Mouse (Mus musculus): Measurements from ENCODE around the gene Pphln1. TPM values are rescaled to one million over a fixed set of nuclear protein-coding genes. Genes with fewer than 3 reads are reported as not detected.

Pphln1 gene
- polyA plus RNA-seq, 1 experiment from 2014 or later, result 43.9 TPM

GRCm38 (mm10) chr15:93515316-93515715 lies 117.2 kb downstream of the Pphln1 start:
- H3K4me2 ChIP-seq, result no peak overlapping the region
- ATAC-seq (ENCODE audit: insufficient read depth) (no peak), DNase-seq (no peak)
- 71% methylated on average over 9 of the region's 9 CpGs for WGBS
- 0 out of 2 replicates have a peak, but pooled peaks cover 2% of the 10 kb centered on the region for H3K36me3 ChIP-seq (ENCODE audit: insufficient read depth)
- H3K27ac ChIP-seq (ENCODE audit: low read depth), result no peak overlapping the region
- no peak for TF ChIP-seq CTCF (IDR thresholded peaks at IDR 0.05; ENCODE audit: low read depth)
- H3K4me1 ChIP-seq (ENCODE audit: insufficient read depth), result peaks cover 11% of the 10 kb centered on the region; the same call in 1 of the 2 replicates
- H3K27me3 ChIP-seq (ENCODE audit: insufficient read depth, low read length), result no peaks in the 10 kb centered on the region
- no peak overlapping the region for H3K4me3 ChIP-seq (ENCODE audit: low read depth, low read length)
- H3K9ac ChIP-seq, result no peak overlapping the region
- no peaks in the 10 kb centered on the region for H3K9me3 ChIP-seq (ENCODE audit: low read depth, low read length)

GRCm38 (mm10) chr15:93517022-93517565 lies 118.9 kb downstream of the Pphln1 start:
- 68% methylated on average over 11 of the region's 11 CpGs for WGBS
- ATAC-seq (ENCODE audit: insufficient read depth) (no peak), DNase-seq (peak; percentile 53)
- Histone ChIP-seq H3K9ac (no peak overlapping the region), H3K4me3 (ENCODE audit: low read depth, low read length) (peak overlapping the region; percentile 73; the same call in 1 of the 2 replicates), H3K27ac (ENCODE audit: low read depth) (no peak overlapping the region), H3K4me1 (ENCODE audit: insufficient read depth) (peaks cover 20% of the 10 kb centered on the region), H3K9me3 (ENCODE audit: low read depth, low read length) (no peaks in the 10 kb centered on the region), H3K27me3 (ENCODE audit: insufficient read depth, low read length) (no peaks in the 10 kb centered on the region), H3K36me3 (ENCODE audit: insufficient read depth) (0 out of 2 replicates have a peak, but pooled peaks cover 2% of the 10 kb centered on the region), H3K4me2 (peak overlapping the region; percentile 94)
- TF ChIP-seq CTCF (IDR thresholded peaks at IDR 0.05; ENCODE audit: low read depth), result no peak

DNA sequence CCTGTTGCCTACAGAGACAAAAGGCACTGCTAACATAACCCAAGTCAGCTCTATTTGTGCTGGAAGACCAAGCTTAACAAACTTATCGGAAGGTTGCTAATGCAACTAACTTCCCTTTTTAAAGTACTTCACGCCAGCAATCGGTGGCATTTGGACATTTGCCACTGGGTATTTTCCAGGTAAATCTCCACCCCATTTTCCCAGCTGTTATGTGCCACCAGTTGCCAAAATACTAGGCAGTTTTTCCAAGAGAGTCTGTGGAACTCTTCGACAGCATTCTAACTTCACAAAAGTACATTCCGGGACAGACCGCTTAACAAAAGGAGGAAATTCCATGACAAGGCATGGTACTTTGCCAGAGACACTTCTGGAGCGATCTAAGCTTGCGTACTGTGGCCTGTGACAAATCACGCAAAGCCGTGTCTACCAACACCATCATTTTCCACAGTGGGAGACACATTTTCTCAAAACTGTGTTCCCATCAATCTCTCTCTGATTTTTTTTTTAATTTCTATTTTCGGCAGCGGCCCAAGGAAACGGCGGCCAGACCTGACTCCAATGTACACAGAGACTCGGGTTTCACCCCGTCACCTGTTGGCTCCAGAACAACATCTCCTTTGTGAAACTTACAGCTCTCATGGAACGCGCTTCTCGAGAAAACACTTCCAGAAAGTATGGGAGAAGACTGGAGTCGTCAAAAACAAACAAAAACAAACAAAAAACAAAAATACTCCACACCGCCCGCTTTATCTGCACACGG lies 120.2 kb downstream of the Pphln1 start:
- no peaks in the 10 kb centered on the region for H3K36me3 ChIP-seq (ENCODE audit: insufficient read depth)
- peak; percentile 86 for DNase-seq
- peak overlapping the region; percentile 73 for H3K4me3 ChIP-seq (ENCODE audit: low read depth, low read length)
- no peaks in the 10 kb centered on the region for H3K27me3 ChIP-seq (ENCODE audit: insufficient read depth, low read length)
- peak overlapping the region; percentile 74 for H3K9ac ChIP-seq
- 3% methylated on average over 23 of the region's 23 CpGs for WGBS
- H3K9me3 ChIP-seq (ENCODE audit: low read depth, low read length), result no peaks in the 10 kb centered on the region
- peak; percentile 41; the same call in 1 of the 2 replicates for ATAC-seq (ENCODE audit: insufficient read depth)
- peak overlapping the region; percentile 94 for H3K27ac ChIP-seq (ENCODE audit: low read depth)
- H3K4me1 ChIP-seq (ENCODE audit: insufficient read depth), result peaks cover 14% of the 10 kb centered on the region
- peak overlapping the region; percentile 94 for H3K4me2 ChIP-seq
- TF ChIP-seq CTCF (IDR thresholded peaks at IDR 0.05; ENCODE audit: low read depth), result no peak

DNA sequence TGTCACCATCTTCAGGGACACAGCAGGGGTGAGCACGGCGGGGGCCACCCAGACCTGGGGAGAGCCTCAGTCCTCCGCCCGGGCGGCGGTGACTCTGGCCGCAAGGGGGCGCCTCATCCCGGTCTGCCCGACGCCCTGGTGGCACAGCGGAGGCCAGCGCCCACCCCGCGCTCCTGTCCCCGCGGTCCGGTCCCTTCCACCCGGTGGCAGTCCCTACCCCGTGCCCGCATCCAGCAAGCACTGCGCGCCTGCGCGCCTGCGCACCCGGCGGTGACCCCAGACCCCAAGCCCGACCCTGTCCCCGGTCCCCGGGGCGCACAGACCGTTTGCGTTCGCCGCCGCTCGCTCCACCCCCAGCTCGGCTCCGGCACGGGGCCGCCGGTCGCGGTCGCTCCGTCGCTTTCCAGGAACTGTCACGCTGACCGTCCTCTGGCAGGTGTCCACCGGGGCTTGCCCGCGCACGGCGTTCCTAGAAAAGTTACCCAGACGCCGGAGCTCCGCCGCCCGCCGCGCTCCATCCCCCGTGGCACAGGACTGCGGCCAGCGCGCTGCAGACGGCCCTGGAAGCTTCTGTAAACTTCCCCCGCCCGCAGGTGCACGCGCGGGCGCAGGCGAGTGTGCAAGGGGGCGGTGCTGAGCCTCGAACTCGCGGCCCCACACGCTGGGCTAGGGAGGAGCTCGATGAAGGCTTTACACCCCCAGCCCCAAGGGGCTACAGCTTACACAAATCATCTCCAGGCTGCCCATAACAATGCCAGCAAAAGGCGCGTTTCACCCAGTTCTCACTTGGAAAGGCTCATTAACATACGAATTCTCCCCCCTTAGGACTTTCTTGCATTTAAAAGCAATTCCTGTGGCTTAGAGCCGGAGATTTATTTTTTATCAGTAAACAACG lies 121.0 kb downstream of the Pphln1 start:
- ATAC-seq (ENCODE audit: insufficient read depth) (peak; percentile 89), DNase-seq (peak; percentile 85)
- Histone ChIP-seq H3K27ac (ENCODE audit: low read depth) (peak overlapping the region; percentile 94), H3K27me3 (ENCODE audit: insufficient read depth, low read length) (no peaks in the 10 kb centered on the region), H3K4me3 (ENCODE audit: low read depth, low read length) (peak overlapping the region; percentile 73), H3K36me3 (ENCODE audit: insufficient read depth) (no peaks in the 10 kb centered on the region), H3K9me3 (ENCODE audit: low read depth, low read length) (no peaks in the 10 kb centered on the region), H3K9ac (peak overlapping the region; percentile 74), H3K4me1 (ENCODE audit: insufficient read depth) (peaks cover 18% of the 10 kb centered on the region), H3K4me2 (peak overlapping the region; percentile 94)
- WGBS, result under 1% methylated on average over 72 of the region's 85 CpGs
- TF ChIP-seq CTCF (IDR thresholded peaks at IDR 0.05; ENCODE audit: low read depth), result peak; percentile 76

GRCm38 (mm10) chr15:93519836-93520826 lies 122.0 kb downstream of the Pphln1 start:
- peak overlapping the region; percentile 73 for H3K4me3 ChIP-seq (ENCODE audit: low read depth, low read length)
- H3K4me2 ChIP-seq, result peak overlapping the region; percentile 94
- H3K9ac ChIP-seq, result peak overlapping the region; percentile 74
- peak overlapping the region; percentile 94 for H3K27ac ChIP-seq (ENCODE audit: low read depth)
- ATAC-seq (ENCODE audit: insufficient read depth) (no peak), DNase-seq (peak; percentile 86)
- peaks cover 18% of the 10 kb centered on the region for H3K4me1 ChIP-seq (ENCODE audit: insufficient read depth)
- H3K9me3 ChIP-seq (ENCODE audit: low read depth, low read length), result no peaks in the 10 kb centered on the region
- H3K27me3 ChIP-seq (ENCODE audit: insufficient read depth, low read length), result no peaks in the 10 kb centered on the region
- no peak for TF ChIP-seq CTCF (IDR thresholded peaks at IDR 0.05; ENCODE audit: low read depth)
- 5% methylated on average over 17 of the region's 17 CpGs for WGBS
- H3K36me3 ChIP-seq (ENCODE audit: insufficient read depth), result no peaks in the 10 kb centered on the region

Measured in lung, embryonic 14.5 days (tissue).